14 mouse cellular contexts compared by ENCODE assay signal in the genomic region with DNA sequence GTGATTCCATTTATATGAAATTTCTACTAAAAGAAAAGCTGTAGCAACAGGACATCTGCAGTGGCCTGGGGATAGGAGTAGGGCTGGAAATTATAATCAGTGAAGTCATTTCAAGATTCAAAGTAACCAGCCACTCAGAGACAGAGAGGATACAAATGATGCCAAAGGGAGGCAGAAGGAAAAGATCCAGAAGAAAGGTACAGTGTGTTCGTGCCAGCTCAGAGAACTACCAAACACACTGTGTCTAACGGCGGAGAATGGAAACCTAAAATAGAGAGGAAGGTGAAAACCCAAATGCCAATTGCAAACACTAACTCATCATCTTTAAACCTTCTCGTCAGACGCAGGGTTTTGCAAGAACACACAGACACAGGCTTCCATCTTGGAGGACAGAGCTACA.
"Had no signal": no experiment of that assay in that cellular context is flagged by ENCODE, and none has a peak within 500 bp of the region (broad histone marks: within the 10 kb centered on the region; RNA-seq: fewer than 3 reads in every experiment).

No protein-coding gene starts in this region.

- H3K4me3 ChIP-seq: kidney, embryonic 15.5 days; limb, embryonic 15.5 days; liver, embryonic 12.5 days; lung, embryonic 15.5 days; midbrain, embryonic 12.5 days; myocyte; neural tube, embryonic 15.5 days had no signal

- H3K4me1 ChIP-seq: midbrain, embryonic 12.5 days had no signal

- H3K9ac ChIP-seq: kidney, embryonic 15.5 days; limb, embryonic 15.5 days; liver, embryonic 12.5 days; lung, embryonic 15.5 days; midbrain, embryonic 12.5 days; neural tube, embryonic 15.5 days had no signal

- H3K27ac ChIP-seq: lung, embryonic 15.5 days; midbrain, embryonic 12.5 days had no signal

- DNase-seq: kidney, adult 2 months; kidney, postnatal 14 days; lung, postnatal 14 days; right cerebral cortex, postnatal 4 days; spleen, adult 18-20 months; thymus, adult 2 months; thymus, postnatal 25 days had no signal

- H3K27me3 ChIP-seq: kidney, embryonic 15.5 days; limb, embryonic 15.5 days; liver, embryonic 12.5 days; lung, embryonic 15.5 days; midbrain, embryonic 12.5 days; neural tube, embryonic 15.5 days had no signal

- H3K36me3 ChIP-seq: liver, embryonic 12.5 days; midbrain, embryonic 12.5 days; neural tube, embryonic 15.5 days had no signal
